Mouse (Mus musculus): ENCODE measurements around the gene Nr2f1.

DNA sequence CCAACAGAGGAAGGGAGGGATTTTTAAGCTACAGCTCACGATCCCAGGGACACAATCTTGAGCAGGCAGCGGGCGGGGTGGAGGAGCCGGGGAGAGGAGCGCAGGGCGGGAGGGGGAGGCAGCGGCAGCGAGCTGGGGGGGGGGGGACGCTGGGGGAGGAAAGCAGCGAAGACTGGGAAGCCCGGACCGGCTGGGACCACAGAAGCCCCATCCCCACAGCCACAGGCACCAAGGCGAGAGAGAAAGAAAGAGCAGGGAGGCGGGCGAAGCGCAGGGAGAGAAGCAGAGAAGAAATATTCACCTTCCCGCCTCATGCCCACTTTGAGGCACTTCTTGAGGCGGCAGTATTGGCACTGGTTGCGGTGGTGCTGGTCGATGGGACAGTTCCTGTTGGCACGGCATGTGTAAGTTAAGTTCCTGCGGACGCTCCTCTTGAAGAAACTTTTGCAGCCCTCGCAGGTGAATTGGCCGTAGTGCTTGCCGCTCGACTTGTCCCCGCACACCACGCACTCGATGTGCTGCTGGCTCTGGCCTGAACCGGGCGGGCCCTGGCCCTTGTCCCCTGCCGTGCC is 1.7 kb downstream of the Nr2f1 start:
- TF ChIP-seq POLR2A (IDR thresholded peaks at IDR 0.05; ENCODE audit: borderline replicate concordance, insufficient read depth, low read length): no peak
- TF ChIP-seq CTCF (IDR thresholded peaks at IDR 0.05; ENCODE audit: borderline replicate concordance, insufficient read depth, low read depth, low read length): no peak

Measured in cerebellum, adult 2 months (tissue).